Mouse (Mus musculus) midbrain, postnatal 0 days (tissue): ENCODE data around the gene Ap3s2. TPM values are rescaled to one million over a fixed set of nuclear protein-coding genes. Genes with fewer than 3 reads are reported as not detected.

Experiments
- ATAC-seq: fragments of 200-750 bp; cut with Nextera tagmentation; 2 replicates; pipeline ENCODE4 v1.8.0; 2017; ENCODE audit warnings: moderate number of reproducible peaks, mild to moderate bottlenecking, moderate TSS enrichment, moderate library complexity; ENCODE audit not compliant: low FRiP score
- DNase-seq: peaks from one replicate; pipeline ENCODE4 v3.0.0-alpha.2; 2015; ENCODE audit warnings: low spot score
- H3K27ac ChIP-seq: fragments of 300-500 bp; sonication (generic); 2 replicates; pipeline ENCODE4 v1.5.1; 2014; ENCODE audit warnings: low read depth, mild to moderate bottlenecking, low read length, mixed read lengths
- H3K27me3 ChIP-seq: fragments of 300-500 bp; sonication (generic); 2 replicates; pipeline ENCODE4 v1.6.1; 2014; ENCODE audit warnings: low read length, control low read depth, mixed read lengths; ENCODE audit not compliant: insufficient read depth
- H3K36me3 ChIP-seq: fragments of 300-500 bp; sonication (generic); 2 replicates; pipeline ENCODE4 v1.6.1; 2014; ENCODE audit warnings: low read length, control low read depth, mixed read lengths; ENCODE audit not compliant: insufficient read depth
- H3K4me1 ChIP-seq: fragments of 300-500 bp; sonication (generic); 2 replicates; pipeline ENCODE4 v1.6.1; 2014; ENCODE audit warnings: mild to moderate bottlenecking, control low read depth, antibody characterized with exemption, low read length, mixed read lengths; ENCODE audit not compliant: insufficient read depth
- H3K4me2 ChIP-seq: fragments of 300-500 bp; sonication (generic); 2 replicates; pipeline ENCODE4 v1.6.1; 2014; ENCODE audit warnings: low read depth, mild to moderate bottlenecking, low read length, mixed read lengths; ENCODE audit not compliant: poor library complexity, severe bottlenecking
- H3K4me3 ChIP-seq: fragments of 300-500 bp; sonication (generic); 2 replicates; pipeline ENCODE4 v1.5.1; 2014; ENCODE audit warnings: low read depth, mild to moderate bottlenecking, low read length, moderate library complexity
- H3K9ac ChIP-seq: fragments of 300-500 bp; sonication (generic); replicated peaks from 2 replicates; pipeline ENCODE4 v1.6.1; 2014; ENCODE audit warnings: mild to moderate bottlenecking, low read length, moderate library complexity, mixed read lengths; ENCODE audit not compliant: poor library complexity, severe bottlenecking
- H3K9me3 ChIP-seq: fragments of 300-500 bp; sonication (generic); 2 replicates; pipeline ENCODE4 v1.6.1; 2016; ENCODE audit warnings: low read length, control low read depth
- CTCF ChIP-seq: IDR thresholded peaks from 2 replicates; pipeline ENCODE4 v1.5.1; 2016; ENCODE audit warnings: antibody characterized with exemption, mild to moderate bottlenecking
- WGBS: fragments of 180-500 bp; shearing (Covaris S2); extraction: QIAGEN DNeasy Blood & Tissue Kit; methylation state at CpG from one replicate; pipeline ENCODE4 v1.1.7; 2014; 5-methylcytosine and 5-hydroxymethylcytosine counted together
- polyA plus RNA-seq: library from polyadenylated mRNA; unstranded; fragments of >200 nt; fragmentation: Nextera tagmentation; extraction: Ambion mirVana; gene quantifications from 2 replicates; pipeline ENCODE4 v1.2.1, GENCODE M21; 2015
- total RNA-seq: library from RNA; depleted of rRNA; stranded (reverse); fragments of >200 nt; gene quantifications from 2 replicates; pipeline ENCODE4 v1.2.3, GENCODE M21; 2014

The Ap3s2 gene
- total and polyA plus RNA-seq, 2 experiments from 2014 or later: 40.9 to 41.4 TPM

- peaks cover 28% of the 10 kb centered on the region for H3K36me3 ChIP-seq
- ATAC-seq (no peak), DNase-seq (no peak)
- TF ChIP-seq CTCF: no peak
- H3K27me3 ChIP-seq: no peaks in the 10 kb centered on the region
- no peak overlapping the region for H3K9ac ChIP-seq
- WGBS: 92% methylated on average over 7 of the region's 7 CpGs
- no peaks in the 10 kb centered on the region for H3K4me1 ChIP-seq
- no peak overlapping the region for H3K4me3 ChIP-seq
- no peak overlapping the region for H3K27ac ChIP-seq
- H3K4me2 ChIP-seq: no peak overlapping the region
- H3K9me3 ChIP-seq: no peaks in the 10 kb centered on the region
Measured at GRCm38 (mm10) chr7:79883613-79884334, 36.7 kb downstream of the Ap3s2 start.

- 96% methylated on average over 6 of the region's 6 CpGs for WGBS
- peaks cover 35% of the 10 kb centered on the region for H3K36me3 ChIP-seq
- DNase-seq: no peak
Measured at GRCm38 (mm10) chr7:79881901-79882300, 38.5 kb downstream of the Ap3s2 start.

GRCm38 (mm10) chr7:79880998-79881397 lies 39.5 kb downstream of the Ap3s2 start:
- Histone ChIP-seq H3K27ac (no peak overlapping the region), H3K9me3 (no peaks in the 10 kb centered on the region), H3K4me2 (no peak overlapping the region), H3K27me3 (no peaks in the 10 kb centered on the region), H3K4me1 (no peaks in the 10 kb centered on the region), H3K4me3 (no peak overlapping the region), H3K36me3 (peaks cover 41% of the 10 kb centered on the region), H3K9ac (no peak overlapping the region)
- WGBS: 46% methylated on average over 3 of the region's 3 CpGs
- TF ChIP-seq CTCF: no peak
- ATAC-seq (no peak), DNase-seq (no peak)

More at GRCm38 (mm10) chr7:79881901-79882300, 38.5 kb downstream of the Ap3s2 start:
- Histone ChIP-seq H3K9me3 (no peaks in the 10 kb centered on the region), H3K27ac (no peak overlapping the region), H3K27me3 (no peaks in the 10 kb centered on the region), H3K4me3 (no peak overlapping the region), H3K9ac (no peak overlapping the region), H3K4me2 (no peak overlapping the region), H3K4me1 (no peaks in the 10 kb centered on the region)
- no peak for TF ChIP-seq CTCF
- ATAC-seq: no peak

GRCm38 (mm10) chr7:79880033-79880432 lies 40.4 kb downstream of the Ap3s2 start:
- Histone ChIP-seq H3K4me2 (no peak overlapping the region), H3K36me3 (peaks cover 37% of the 10 kb centered on the region), H3K27ac (no peak overlapping the region), H3K4me1 (no peaks in the 10 kb centered on the region), H3K4me3 (no peak overlapping the region), H3K9me3 (no peaks in the 10 kb centered on the region), H3K9ac (no peak overlapping the region), H3K27me3 (no peaks in the 10 kb centered on the region)
- DNase-seq: no peak
- ATAC-seq: no peak
- no peak for TF ChIP-seq CTCF
- 89% methylated on average over 6 of the region's 6 CpGs for WGBS

GRCm38 (mm10) chr7:79878455-79879025 lies 41.9 kb downstream of the Ap3s2 start:
- TF ChIP-seq CTCF: no peak
- H3K4me3 ChIP-seq: no peak overlapping the region
- H3K27me3 ChIP-seq: no peaks in the 10 kb centered on the region
- no peak overlapping the region for H3K4me2 ChIP-seq
- H3K36me3 ChIP-seq: peaks cover 35% of the 10 kb centered on the region
- no peaks in the 10 kb centered on the region for H3K9me3 ChIP-seq
- DNase-seq (no peak), ATAC-seq (no peak)
- H3K9ac ChIP-seq: no peak overlapping the region
- H3K27ac ChIP-seq: no peak overlapping the region
- 62% methylated on average over 2 of the region's 2 CpGs for WGBS
- no peaks in the 10 kb centered on the region for H3K4me1 ChIP-seq

GRCm38 (mm10) chr7:79873407-79873806 lies 47.0 kb downstream of the Ap3s2 start:
- H3K9ac ChIP-seq: no peak overlapping the region
- H3K9me3 ChIP-seq: no peaks in the 10 kb centered on the region
- H3K4me1 ChIP-seq: no peaks in the 10 kb centered on the region
- H3K4me3 ChIP-seq: no peak overlapping the region
- no peak overlapping the region for H3K4me2 ChIP-seq
- no peak for TF ChIP-seq CTCF
- no peak overlapping the region for H3K27ac ChIP-seq
- peaks cover 9% of the 10 kb centered on the region for H3K36me3 ChIP-seq
- WGBS: 90% methylated on average over 6 of the region's 6 CpGs
- H3K27me3 ChIP-seq: no peaks in the 10 kb centered on the region
- DNase-seq: no peak
- ATAC-seq: no peak
